Mouse (Mus musculus): ENCODE measurements around the gene Pacs2. TPM values are rescaled to one million over a fixed set of nuclear protein-coding genes. Genes with fewer than 3 reads are reported as not detected.
A peak's percentile ranks its signal among the peaks of the same experiment; 100 is the strongest.

Pacs2 gene
- polyA plus RNA-seq, 1 experiment from 2014 or later: 26.8 TPM

- Histone ChIP-seq H3K4me1 (replicated peaks; ENCODE audit: control insufficient read depth, insufficient read depth, low read length) (no peaks in the 10 kb centered on the region), H3K36me3 (replicated peaks; ENCODE audit: control insufficient read depth, insufficient read depth) (no peaks in the 10 kb centered on the region), H3K9me3 (ENCODE audit: control insufficient read depth, low read length) (no peaks in the 10 kb centered on the region), H3K4me3 (replicated peaks; ENCODE audit: low read length) (no peak overlapping the region), H3K27me3 (ENCODE audit: control insufficient read depth, insufficient read depth, low read length) (no peaks in the 10 kb centered on the region), H3K27ac (no peak overlapping the region), H3K9ac (no peak overlapping the region), H3K4me2 (replicated peaks) (no peak overlapping the region)
- ATAC-seq (ENCODE audit: low FRiP score) (no peak), DNase-seq (ENCODE audit: low spot score) (no peak)
- WGBS: 93% methylated on average over 6 of the region's 6 CpGs
Observed at GRCm38 (mm10) chr12:113089107-113089506, 74.8 kb downstream of the Pacs2 start.

DNA sequence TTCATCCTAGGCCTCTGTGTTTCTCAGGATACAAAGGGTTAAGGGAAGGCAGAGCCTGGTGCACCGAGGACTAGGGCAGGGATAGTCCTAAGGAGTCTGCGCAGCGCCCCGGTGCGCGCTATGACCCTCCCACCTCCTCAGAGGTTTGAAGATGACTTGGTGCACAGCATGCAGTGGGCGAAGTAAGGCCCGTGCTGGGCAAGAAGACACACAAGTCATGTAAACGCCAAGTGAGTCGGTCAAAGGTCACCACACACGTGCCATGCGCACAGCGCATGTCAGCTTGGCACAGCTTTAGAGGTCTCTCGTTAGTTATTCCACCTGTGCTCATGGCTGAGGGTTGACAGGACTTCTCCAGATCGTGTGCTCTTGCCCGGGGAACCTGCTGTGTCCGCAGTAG is 75.7 kb downstream of the Pacs2 start:
- Histone ChIP-seq H3K9ac (no peak overlapping the region), H3K27ac (no peak overlapping the region), H3K4me3 (replicated peaks; ENCODE audit: low read length) (no peak overlapping the region), H3K36me3 (replicated peaks; ENCODE audit: control insufficient read depth, insufficient read depth) (no peaks in the 10 kb centered on the region), H3K4me2 (replicated peaks) (no peak overlapping the region), H3K27me3 (ENCODE audit: control insufficient read depth, insufficient read depth, low read length) (no peaks in the 10 kb centered on the region), H3K4me1 (replicated peaks; ENCODE audit: control insufficient read depth, insufficient read depth, low read length) (no peaks in the 10 kb centered on the region), H3K9me3 (ENCODE audit: control insufficient read depth, low read length) (no peaks in the 10 kb centered on the region)
- WGBS: 81% methylated on average over 17 of the region's 17 CpGs
- DNase-seq (ENCODE audit: low spot score): no peak
- ATAC-seq (ENCODE audit: low FRiP score): no peak

GRCm38 (mm10) chr12:113097040-113097439 is 82.7 kb downstream of the Pacs2 start:
- peak overlapping the region; percentile 99 for H3K4me2 ChIP-seq (replicated peaks)
- ATAC-seq (ENCODE audit: low FRiP score) (peak; percentile 8; the same call in 1 of the 2 replicates), DNase-seq (ENCODE audit: low spot score) (no peak)
- peak overlapping the region; percentile 95 for H3K4me3 ChIP-seq (replicated peaks; ENCODE audit: low read length)
- no peaks in the 10 kb centered on the region for H3K9me3 ChIP-seq (ENCODE audit: control insufficient read depth, low read length)
- no peak overlapping the region for H3K27ac ChIP-seq
- peak overlapping the region; percentile 98 for H3K9ac ChIP-seq
- H3K27me3 ChIP-seq (ENCODE audit: control insufficient read depth, insufficient read depth, low read length): no peaks in the 10 kb centered on the region
- H3K4me1 ChIP-seq (replicated peaks; ENCODE audit: control insufficient read depth, insufficient read depth, low read length): peaks cover 30% of the 10 kb centered on the region
- H3K36me3 ChIP-seq (replicated peaks; ENCODE audit: control insufficient read depth, insufficient read depth): no peaks in the 10 kb centered on the region
- WGBS: 84% methylated on average over 5 of the region's 5 CpGs

GRCm38 (mm10) chr12:113097749-113098281 is 83.5 kb downstream of the Pacs2 start, which contains the start of gene Mta1:
Gene Mta1, plus strand, starts transcription at chr12:113098278.
- H3K27ac ChIP-seq: peak within 1 kb of the TSS; percentile 83
- no peaks in the 10 kb centered on the region for H3K27me3 ChIP-seq (ENCODE audit: control insufficient read depth, insufficient read depth, low read length)
- H3K9ac ChIP-seq: peak within 1 kb of the TSS; percentile 98
- H3K36me3 ChIP-seq (replicated peaks; ENCODE audit: control insufficient read depth, insufficient read depth): no peaks in the 10 kb centered on the region
- DNase-seq (ENCODE audit: low spot score): peak; percentile 53
- H3K4me1 ChIP-seq (replicated peaks; ENCODE audit: control insufficient read depth, insufficient read depth, low read length): peaks cover 30% of the 10 kb centered on the region
- H3K4me2 ChIP-seq (replicated peaks): peak within 1 kb of the TSS; percentile 99
- H3K4me3 ChIP-seq (replicated peaks; ENCODE audit: low read length): peak within 1 kb of the TSS; percentile 95
- 1% methylated on average over 31 of the region's 53 CpGs for WGBS
- ATAC-seq (ENCODE audit: low FRiP score): peak; percentile 61
- no peaks in the 10 kb centered on the region for H3K9me3 ChIP-seq (ENCODE audit: control insufficient read depth, low read length)

GRCm38 (mm10) chr12:113098530-113099151 is 84.3 kb downstream of the Pacs2 start:
- no peak for DNase-seq (ENCODE audit: low spot score)
- Histone ChIP-seq H3K9ac (peak overlapping the region; percentile 98), H3K4me1 (replicated peaks; ENCODE audit: control insufficient read depth, insufficient read depth, low read length) (peaks cover 30% of the 10 kb centered on the region), H3K4me2 (replicated peaks) (peak overlapping the region; percentile 99), H3K9me3 (ENCODE audit: control insufficient read depth, low read length) (no peaks in the 10 kb centered on the region), H3K36me3 (replicated peaks; ENCODE audit: control insufficient read depth, insufficient read depth) (no peaks in the 10 kb centered on the region), H3K27me3 (ENCODE audit: control insufficient read depth, insufficient read depth, low read length) (no peaks in the 10 kb centered on the region), H3K27ac (peak overlapping the region; percentile 78), H3K4me3 (replicated peaks; ENCODE audit: low read length) (peak overlapping the region; percentile 95)
- WGBS: 2% methylated on average over 46 of the region's 60 CpGs
- no peak for ATAC-seq (ENCODE audit: low FRiP score)

DNA sequence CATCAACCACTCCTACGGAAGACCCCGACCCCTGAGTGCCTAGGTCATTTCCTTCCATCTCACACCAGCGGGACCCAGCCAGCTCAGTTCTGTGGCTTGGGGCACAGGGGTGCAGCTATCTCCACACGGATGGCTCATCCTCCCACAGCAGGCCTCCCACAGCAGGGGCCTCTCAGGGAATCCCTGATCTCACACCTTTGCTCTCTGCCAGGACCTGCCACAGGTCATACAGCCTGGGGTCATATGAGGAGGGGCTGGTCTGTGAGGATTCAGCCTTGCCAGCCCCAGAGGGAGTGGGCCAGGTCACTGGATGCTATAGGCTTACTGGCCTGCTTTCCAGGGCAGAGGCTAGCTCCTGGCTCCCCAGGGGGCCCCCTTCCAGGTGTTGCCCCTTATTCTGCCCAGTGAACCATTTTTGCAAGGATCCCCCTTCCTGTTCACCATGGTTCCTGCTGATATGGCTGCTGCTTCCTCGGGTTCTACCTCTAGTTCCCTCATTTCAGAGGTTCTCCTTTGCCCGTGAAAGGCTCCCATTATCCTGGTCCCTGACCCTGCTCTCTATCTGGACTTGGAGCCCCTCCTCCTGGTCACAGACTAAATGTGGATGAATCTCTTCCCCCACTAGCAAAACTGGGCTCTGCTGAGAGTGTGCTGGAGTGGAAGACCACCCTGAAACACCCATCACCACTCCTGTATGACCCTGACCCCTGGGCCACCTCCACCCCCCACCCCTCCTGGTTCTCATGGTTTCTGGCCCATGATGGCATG is 85.3 kb downstream of the Pacs2 start:
- Histone ChIP-seq H3K27me3 (ENCODE audit: control insufficient read depth, insufficient read depth, low read length) (no peaks in the 10 kb centered on the region), H3K9me3 (ENCODE audit: control insufficient read depth, low read length) (no peaks in the 10 kb centered on the region), H3K4me2 (replicated peaks) (peak overlapping the region; percentile 99), H3K36me3 (replicated peaks; ENCODE audit: control insufficient read depth, insufficient read depth) (no peaks in the 10 kb centered on the region), H3K27ac (no peak overlapping the region), H3K4me1 (replicated peaks; ENCODE audit: control insufficient read depth, insufficient read depth, low read length) (peaks cover 30% of the 10 kb centered on the region), H3K4me3 (replicated peaks; ENCODE audit: low read length) (peak overlapping the region; percentile 95), H3K9ac (peak overlapping the region; percentile 98)
- ATAC-seq (ENCODE audit: low FRiP score) (peak; percentile 9; the same call in 1 of the 2 replicates), DNase-seq (ENCODE audit: low spot score) (no peak)
- WGBS: 26% methylated on average over 6 of the region's 6 CpGs

DNA sequence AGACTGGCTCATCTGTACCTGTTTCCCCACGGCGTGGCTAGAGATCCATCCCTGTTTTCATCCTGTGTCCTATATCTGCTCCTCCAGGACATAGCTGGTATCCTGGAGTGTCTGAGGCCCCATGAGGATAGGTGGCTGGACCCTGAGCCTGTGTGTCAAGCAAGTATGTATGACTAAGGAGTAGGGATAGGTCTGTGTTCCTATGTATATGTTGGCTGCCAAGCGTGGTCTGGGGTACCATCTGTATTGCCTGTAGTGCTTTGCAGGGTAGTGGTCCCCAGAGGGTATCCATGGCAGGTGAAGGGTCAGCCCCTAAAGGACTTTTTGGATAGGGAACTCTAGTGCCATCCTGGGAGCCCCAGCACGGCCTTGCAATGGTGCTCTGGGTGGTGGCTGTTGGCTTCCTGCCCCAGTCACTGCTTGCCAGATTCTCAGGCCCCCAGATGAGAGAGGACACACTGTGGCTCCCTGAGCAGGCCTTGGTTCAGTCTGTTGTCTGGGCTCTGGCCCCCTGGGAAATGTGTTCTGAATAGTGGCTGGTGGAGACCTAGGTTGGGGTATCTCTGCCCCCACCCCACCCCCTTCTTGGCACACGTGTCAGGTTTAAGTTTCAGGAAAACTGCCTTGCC is 86.3 kb downstream of the Pacs2 start:
- peaks cover 30% of the 10 kb centered on the region for H3K4me1 ChIP-seq (replicated peaks; ENCODE audit: control insufficient read depth, insufficient read depth, low read length)

GRCm38 (mm10) chr12:113101251-113101960 is 87.1 kb downstream of the Pacs2 start:
- H3K27ac ChIP-seq: 0 out of 2 replicates have a peak overlapping the region, but pooled peaks have one; percentile 7
- no peak overlapping the region for H3K9ac ChIP-seq
- 88% methylated on average over 9 of the region's 9 CpGs for WGBS

More for the DNA sequence above, 86.3 kb downstream of the Pacs2 start:
- H3K27ac ChIP-seq: no peak overlapping the region
- H3K4me3 ChIP-seq (replicated peaks; ENCODE audit: low read length): no peak overlapping the region
- H3K36me3 ChIP-seq (replicated peaks; ENCODE audit: control insufficient read depth, insufficient read depth): no peaks in the 10 kb centered on the region
- H3K9ac ChIP-seq: peak overlapping the region; percentile 11
- DNase-seq (ENCODE audit: low spot score) (no peak), ATAC-seq (ENCODE audit: low FRiP score) (no peak)
- H3K27me3 ChIP-seq (ENCODE audit: control insufficient read depth, insufficient read depth, low read length): no peaks in the 10 kb centered on the region
- 69% methylated on average over 5 of the region's 5 CpGs for WGBS
- 0 out of 2 replicates have a peak overlapping the region, but pooled peaks have one; percentile 99 for H3K4me2 ChIP-seq (replicated peaks)
- H3K9me3 ChIP-seq (ENCODE audit: control insufficient read depth, low read length): no peaks in the 10 kb centered on the region

More at GRCm38 (mm10) chr12:113101251-113101960, 87.1 kb downstream of the Pacs2 start:
- DNase-seq (ENCODE audit: low spot score) (no peak), ATAC-seq (ENCODE audit: low FRiP score) (no peak)
- Histone ChIP-seq H3K4me3 (replicated peaks; ENCODE audit: low read length) (no peak overlapping the region), H3K36me3 (replicated peaks; ENCODE audit: control insufficient read depth, insufficient read depth) (no peaks in the 10 kb centered on the region), H3K9me3 (ENCODE audit: control insufficient read depth, low read length) (no peaks in the 10 kb centered on the region), H3K27me3 (ENCODE audit: control insufficient read depth, insufficient read depth, low read length) (no peaks in the 10 kb centered on the region), H3K4me2 (replicated peaks) (no peak overlapping the region), H3K4me1 (replicated peaks; ENCODE audit: control insufficient read depth, insufficient read depth, low read length) (peaks cover 30% of the 10 kb centered on the region)

All from hindbrain, embryonic 14.5 days (tissue).